Mouse (Mus musculus) inflammation-experienced regulatory T-cells (primary cell): ENCODE data around the gene Kdsr. TPM values are rescaled to one million over a fixed set of nuclear protein-coding genes. Genes with fewer than 3 reads are reported as not detected.

Experiments used
- polyA plus RNA-seq, 2 experiments: library from polyadenylated mRNA; unstranded; fragments of 100-300 nt; shearing (Covaris generic); gene quantifications; one replicate each; pipeline ENCODE4 v1.2.1; 2017

The Kdsr gene
- 10 to 100 TPM; 21.8 to 23.8 TPM for polyA plus RNA-seq

DNA sequence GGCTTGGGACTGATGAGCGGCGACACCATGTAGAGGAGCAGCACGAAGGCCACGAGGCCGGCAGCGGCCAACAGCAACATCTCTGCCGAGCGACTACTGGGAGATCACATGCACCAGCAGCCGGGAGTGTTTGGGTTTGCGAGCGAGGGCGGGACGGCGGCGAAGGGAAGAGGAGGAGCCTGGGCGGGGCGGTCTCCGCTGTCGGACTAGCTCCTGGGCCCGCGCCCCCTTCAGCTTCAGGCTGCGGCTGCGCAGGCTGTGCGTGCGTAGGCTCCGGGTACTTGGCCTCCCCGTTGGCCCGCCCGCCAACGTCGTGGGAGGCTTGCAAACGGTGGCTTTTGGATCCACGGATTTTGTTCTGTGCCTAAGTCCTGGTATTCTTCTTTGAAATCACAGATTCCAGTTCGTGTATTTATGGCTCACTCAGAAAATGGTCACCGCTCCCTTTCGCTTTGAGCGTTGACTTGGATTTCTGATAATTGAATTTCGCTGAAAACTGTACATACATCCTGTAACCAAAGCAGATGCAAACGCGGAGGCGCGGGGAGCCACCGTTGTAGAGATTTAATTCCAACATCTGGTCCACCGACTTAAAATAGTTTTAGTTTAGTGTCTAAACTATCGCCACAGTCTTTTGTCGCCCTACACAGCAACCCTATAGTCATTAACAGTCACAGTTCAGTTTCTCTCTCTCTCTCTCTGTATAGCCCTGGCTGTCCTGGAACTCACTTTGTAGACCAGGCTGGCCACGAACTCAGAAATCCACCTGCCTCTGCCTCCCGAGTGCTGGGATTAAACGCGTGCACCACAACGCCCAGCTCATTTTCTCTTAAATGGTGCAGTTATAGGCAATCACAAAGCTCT lies at the start of gene Kdsr:
Gene Kdsr (minus strand): TSS at position 156 of the 864 bp plus-strand sequence.

GRCm38 (mm10) chr1:106796542-106796924 lies 37.0 kb upstream of the Kdsr start, which contains the start of gene Vps4b:
TSS of gene Vps4b (minus strand) at chr1:106796728.

DNA sequence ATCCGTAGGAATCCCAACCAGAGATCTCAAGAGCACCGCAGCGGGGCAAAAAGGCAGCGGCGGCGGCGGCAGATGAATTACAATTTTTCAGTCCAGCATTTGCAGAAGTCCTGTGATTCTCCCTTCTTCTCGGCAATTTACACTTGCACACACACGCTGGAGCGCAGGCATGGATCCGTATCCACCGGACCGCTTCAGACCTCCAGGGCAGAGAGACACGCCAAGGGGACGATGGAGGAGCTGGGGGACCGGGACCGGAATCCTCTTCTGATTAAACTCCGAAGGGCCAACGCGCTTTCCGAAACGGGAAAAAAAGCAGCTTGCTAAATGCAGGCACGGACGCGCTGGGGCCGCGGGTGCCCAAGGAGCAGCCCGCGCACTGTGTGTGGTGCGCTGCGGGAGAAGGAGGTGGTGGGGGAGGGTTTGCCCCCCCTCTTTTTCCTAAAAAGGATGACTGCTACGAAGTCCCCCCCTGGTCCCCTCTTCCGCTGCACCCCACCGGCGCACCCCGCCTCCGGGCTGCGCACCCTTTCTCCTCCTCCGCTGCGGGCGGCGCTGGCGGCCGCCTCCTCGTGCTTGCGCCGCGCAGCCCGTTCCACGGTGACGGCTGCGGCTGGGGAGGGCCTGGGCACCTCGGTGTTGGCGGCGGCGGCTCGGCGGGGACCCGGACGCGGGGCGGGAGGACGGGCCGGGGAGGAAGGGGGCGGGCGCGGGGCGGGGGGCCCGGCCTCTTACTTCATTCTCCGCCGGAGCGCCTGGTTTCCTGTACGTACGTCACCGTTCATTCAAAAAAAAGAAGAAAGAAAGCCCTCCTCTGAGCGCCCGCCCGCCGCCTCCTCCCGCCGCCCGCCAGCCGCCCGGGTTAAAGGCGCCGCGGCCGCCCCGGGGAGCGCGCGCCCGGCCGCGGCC lies 45.7 kb downstream of the Kdsr start, which contains the start of gene Bcl2:
Gene Bcl2 (minus strand): TSS at position 654 of the 909 bp plus-strand sequence.

Other genes with a start within 250 kb of the Kdsr start
- 100 to 1,000 TPM; 150 to 187 TPM for gene Bcl2, start 45.5 kb downstream of the Kdsr start, polyA plus RNA-seq
- gene Vps4b, start 37.0 kb upstream of the Kdsr start, polyA plus RNA-seq, result 100 to 1,000 TPM; 101 to 114 TPM
- under 1 TPM in 1 of 2 experiments, not detected in 1; 0.44 TPM for gene Serpinb5, start 101.4 kb upstream of the Kdsr start, polyA plus RNA-seq
- gene Serpinb12, start 174.7 kb upstream of the Kdsr start, polyA plus RNA-seq, result not detected
- not detected for gene Serpinb13, start 221.3 kb upstream of the Kdsr start, polyA plus RNA-seq